Mouse (Mus musculus) large intestine, adult 2 months (tissue): ENCODE results near the gene Lcor. TPM values are rescaled to one million over a fixed set of nuclear protein-coding genes. Genes with fewer than 3 reads are reported as not detected.

Source experiments
- DNase-seq: peaks from one replicate; pipeline ENCODE4 v3.0.0-alpha.2; 2012; ENCODE audit warnings: low read depth, low spot score
- WGBS: fragments of 180-500 bp; shearing (Covaris S2); methylation state at CpG from one replicate; pipeline ENCODE4 v1.1.7; 2018; 5-methylcytosine and 5-hydroxymethylcytosine counted together
- polyA plus RNA-seq: library from polyadenylated mRNA; depleted of rRNA; stranded (reverse); fragments of >200 nt; gene quantifications from 2 replicates; pipeline ENCODE4 v1.2.3, GENCODE M21; 2012; rRNA removed

The Lcor gene
- 2.0 and 6.5 TPM in 2 replicates for polyA plus RNA-seq

GRCm38 (mm10) chr19:41482190-41482908 is at the start of gene Lcor:
Gene Lcor (plus strand): TSS chr19:41482637.
- under 1% methylated on average over 85 of the region's 92 CpGs for WGBS
- DNase-seq: no peak

- WGBS: 93% methylated on average over 10 of the region's 10 CpGs
- DNase-seq: no peak
Measured at GRCm38 (mm10) chr19:41435366-41435765, 47.1 kb upstream of the Lcor start.

- no peak for DNase-seq
- WGBS: 94% methylated on average over 9 of the region's 9 CpGs
Measured at GRCm38 (mm10) chr19:41436461-41436860, 46.0 kb upstream of the Lcor start.

GRCm38 (mm10) chr19:41438953-41439352 is 43.5 kb upstream of the Lcor start:
- 84% methylated on average over 6 of the region's 6 CpGs for whole genome bisulfite sequencing
- DNase-seq: no peak

- WGBS: 59% methylated on average over 3 of the region's 3 CpGs
- DNase-seq: no peak
Measured at GRCm38 (mm10) chr19:41441446-41441845, 41.0 kb upstream of the Lcor start.

- no peak for DNase-seq
- WGBS: 31% methylated on average over 20 of the region's 20 CpGs
Measured at GRCm38 (mm10) chr19:41441911-41442607, 40.4 kb upstream of the Lcor start.

- DNase-seq: no peak
- 28% methylated on average over 6 of the region's 6 CpGs for WGBS
Measured at GRCm38 (mm10) chr19:41442608-41442969, 39.8 kb upstream of the Lcor start.

- DNase-seq: no peak
- 68% methylated on average over 8 of the region's 8 CpGs for WGBS
Measured at GRCm38 (mm10) chr19:41444491-41444890, 37.9 kb upstream of the Lcor start.

GRCm38 (mm10) chr19:41445013-41445610 is 37.3 kb upstream of the Lcor start:
- no peak for DNase-seq
- WGBS: 26% methylated on average over 10 of the region's 10 CpGs

GRCm38 (mm10) chr19:41445723-41446122 is 36.7 kb upstream of the Lcor start:
- 52% methylated on average over 5 of the region's 5 CpGs for WGBS
- no peak for DNase-seq

- no peak for DNase-seq
- 73% methylated on average over 2 of the region's 2 CpGs for WGBS
Measured at GRCm38 (mm10) chr19:41447166-41447565, 35.3 kb upstream of the Lcor start.

GRCm38 (mm10) chr19:41447760-41448159 is 34.7 kb upstream of the Lcor start:
- DNase-seq: no peak

GRCm38 (mm10) chr19:41449415-41450075 is 32.9 kb upstream of the Lcor start:
- 62% methylated on average over 7 of the region's 7 CpGs for WGBS

More at GRCm38 (mm10) chr19:41447760-41448159, 34.7 kb upstream of the Lcor start:
- 50% methylated on average over 2 of the region's 2 CpGs for WGBS

GRCm38 (mm10) chr19:41452166-41452565 is 30.3 kb upstream of the Lcor start:
- 15% methylated on average over 3 of the region's 3 CpGs for WGBS

More at GRCm38 (mm10) chr19:41449415-41450075, 32.9 kb upstream of the Lcor start:
- DNase-seq: no peak

GRCm38 (mm10) chr19:41454601-41455000 is 27.8 kb upstream of the Lcor start:
- DNase-seq: no peak
- WGBS: 72% methylated on average over 4 of the region's 7 CpGs

More at GRCm38 (mm10) chr19:41452166-41452565, 30.3 kb upstream of the Lcor start:
- DNase-seq: no peak

- DNase-seq: no peak
- 67% methylated on average over 6 of the region's 6 CpGs for WGBS
Measured at GRCm38 (mm10) chr19:41455091-41455626, 27.3 kb upstream of the Lcor start.

- DNase-seq: no peak
- WGBS: 61% methylated on average over 5 of the region's 5 CpGs
Measured at GRCm38 (mm10) chr19:41457181-41457580, 25.3 kb upstream of the Lcor start.

- DNase-seq: no peak
Measured at GRCm38 (mm10) chr19:41462166-41462735, 20.2 kb upstream of the Lcor start.

GRCm38 (mm10) chr19:41463841-41464240 is 18.6 kb upstream of the Lcor start:
- DNase-seq: no peak
- WGBS: 88% methylated on average over 5 of the region's 5 CpGs

More at GRCm38 (mm10) chr19:41462166-41462735, 20.2 kb upstream of the Lcor start:
- 72% methylated on average over 9 of the region's 9 CpGs for WGBS
